Mouse (Mus musculus) left cerebral cortex, postnatal 4 days (tissue): Measurements from ENCODE around the gene Vmn1r90. TPM values are rescaled to one million over a fixed set of nuclear protein-coding genes. Genes with fewer than 3 reads are reported as not detected.
"Not testable (repeated sequence)": the region's sequence is repeated elsewhere in the genome, so short reads cannot be mapped to it uniquely, and the experiment has no call there.

ENCODE experiments used
- DNase-seq: peaks from one replicate; pipeline ENCODE4 v3.0.0-alpha.2; 2022
- intact Hi-C: fragments of 180-260 bp; cut with DNase I; formaldehyde crosslinking; loops from one replicate; pipeline ENCODE4 v1.15.1; 2025
- total RNA-seq, 2 experiments: library from RNA; stranded (reverse); gene quantifications; 2 replicates each; pipeline ENCODE4 v1.2.3; 2021

Gene Vmn1r90
- under 1 TPM in 1 of 2 experiments, not detected in 1; 0.10 TPM for total RNA-seq

DNA sequence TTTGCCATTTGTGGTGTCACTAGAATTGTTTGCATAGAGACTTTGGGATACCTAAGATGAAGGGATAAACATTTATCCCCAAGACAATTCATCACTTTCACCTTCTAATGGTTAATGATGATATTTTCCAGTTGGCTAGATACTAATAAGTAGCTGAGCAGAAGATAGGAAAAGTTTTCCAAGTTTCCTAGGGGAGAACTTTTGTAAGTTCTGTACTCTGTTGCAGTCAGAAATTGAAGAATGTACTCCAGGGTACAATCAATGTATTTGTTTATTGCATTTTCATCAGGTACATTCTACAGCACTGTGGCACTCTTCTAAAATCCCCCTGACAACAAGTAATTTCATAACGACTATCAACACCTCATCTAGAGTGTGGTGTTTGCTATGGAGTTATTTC, at the start of gene Vmn1r90:
TSS of gene Vmn1r90 (minus strand) at position 101 of the 400 bp plus-strand sequence.
- intact Hi-C loops = no loop called here
- no peak for DNase-seq

DNA sequence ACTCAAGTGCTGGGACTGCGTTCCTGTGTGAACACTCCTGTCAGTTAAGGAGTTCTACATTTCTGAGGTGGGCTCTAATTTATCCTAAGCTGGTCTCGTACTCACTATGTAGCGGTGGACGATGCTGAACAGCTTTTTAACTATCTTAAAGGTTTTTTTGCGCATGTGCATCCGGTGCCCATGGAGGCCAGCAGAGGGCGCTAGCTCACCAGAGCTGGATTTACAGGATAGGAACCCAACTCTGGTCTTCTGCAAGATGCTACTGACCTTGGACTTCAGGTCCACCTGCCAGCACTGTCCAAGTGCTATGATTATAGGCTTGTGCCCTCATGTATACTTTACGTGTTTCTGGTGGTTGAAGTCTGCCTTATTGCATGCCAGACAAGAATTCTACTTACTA, 29.7 kb upstream of the Vmn1r90 start:
- intact Hi-C loops = not testable (repeated sequence)

DNA sequence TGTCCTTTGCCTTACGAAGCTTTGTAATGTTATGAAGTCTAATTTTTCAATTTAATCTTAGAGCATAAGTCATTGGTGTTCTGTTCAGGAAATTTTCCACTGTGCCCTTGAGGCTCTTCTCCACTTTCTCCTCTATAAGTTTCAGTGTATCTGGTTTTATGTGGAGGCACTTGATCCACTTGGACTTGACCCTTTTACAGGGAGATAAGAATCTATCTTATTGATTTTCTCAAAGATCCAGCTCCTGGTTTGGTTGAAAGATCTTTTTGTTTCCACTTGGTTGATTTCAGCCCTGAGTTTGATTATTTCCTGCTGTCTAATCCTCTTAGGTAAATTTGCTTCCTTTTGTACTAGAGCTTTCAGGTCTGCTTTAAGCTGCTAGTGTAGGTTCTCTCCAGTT, 11.0 kb downstream of the Vmn1r90 start:
- DNase-seq = no peak
- intact Hi-C loops = no loop called here

More for the DNA sequence above, 29.7 kb upstream of the Vmn1r90 start:
- not testable (repeated sequence) for DNase-seq

DNA sequence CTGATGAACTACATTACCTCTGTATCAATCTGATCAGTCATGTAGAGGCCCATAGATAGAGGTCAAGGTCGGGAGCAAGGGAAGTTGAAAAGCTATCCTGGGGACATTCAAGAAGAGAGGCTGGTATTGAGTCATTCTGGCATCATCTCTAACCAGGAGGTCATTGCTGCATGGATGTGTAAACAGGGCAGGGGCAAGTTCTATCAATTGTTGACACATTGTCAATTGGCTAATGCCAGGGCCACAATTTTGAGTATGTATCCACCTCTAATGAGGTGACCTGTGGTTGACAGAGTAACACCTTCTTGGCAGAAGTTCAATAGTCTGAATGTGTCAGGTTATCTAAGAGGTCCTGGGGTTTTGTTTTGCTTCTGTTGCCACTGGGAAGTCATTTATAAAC, 38.0 kb downstream of the Vmn1r90 start:
- no peak for DNase-seq
- intact Hi-C loops = no loop called here

DNA sequence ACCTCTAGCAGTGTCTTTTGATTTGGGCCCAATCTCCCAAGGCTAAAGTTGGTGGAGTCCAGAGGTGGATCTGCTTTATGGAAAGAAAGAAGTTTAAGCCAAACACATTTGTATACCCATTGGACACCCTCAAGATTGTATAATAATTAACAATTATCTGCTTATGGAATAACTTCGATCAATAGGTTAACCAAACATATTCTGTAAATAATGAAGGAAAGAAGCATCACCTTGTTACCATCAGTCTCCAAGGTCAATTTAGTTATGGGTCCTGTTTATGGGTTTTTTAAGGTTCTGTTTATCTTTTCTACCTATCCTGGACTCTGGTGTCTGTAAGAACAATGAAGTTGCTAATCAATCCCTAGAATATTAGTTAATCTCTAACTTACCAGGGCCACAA, 40.7 kb downstream of the Vmn1r90 start:
- intact Hi-C loops = no loop called here

DNA sequence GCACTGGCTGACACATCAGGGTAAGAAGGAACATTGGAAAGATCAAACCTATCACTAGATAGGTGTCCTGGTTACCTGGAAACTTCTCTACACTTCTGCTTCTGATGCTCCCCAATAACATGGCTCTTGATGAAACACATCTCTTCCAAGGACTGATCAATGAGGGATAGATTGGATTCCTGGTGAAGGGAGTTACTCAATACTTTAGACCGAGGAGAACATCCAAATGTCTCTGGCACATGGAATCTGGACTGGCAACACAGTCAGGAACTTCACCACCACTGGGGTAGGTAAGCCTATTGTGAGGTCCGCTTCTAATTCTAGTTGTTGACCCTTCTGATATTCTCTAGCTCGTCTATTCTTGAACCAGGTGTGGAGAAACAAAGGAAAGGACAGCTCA, 45.0 kb downstream of the Vmn1r90 start:
- intact Hi-C loops = no loop called here

More for the DNA sequence above, 40.7 kb downstream of the Vmn1r90 start:
- DNase-seq = no peak

More for the DNA sequence above, 45.0 kb downstream of the Vmn1r90 start:
- DNase-seq = no peak

Other genes with a start within 250 kb of the Vmn1r90 start
- gene Obox8, start 229.9 kb downstream of the Vmn1r90 start, total RNA-seq = not detected
- not detected for gene Sult2a8, start 116.7 kb downstream of the Vmn1r90 start, total RNA-seq
- not detected for gene Sult2a7, start 69.3 kb downstream of the Vmn1r90 start, total RNA-seq
- gene Obox7, start 96.0 kb upstream of the Vmn1r90 start, total RNA-seq = not detected